Mouse (Mus musculus) right cerebral cortex, adult 18-20 months (tissue): ENCODE measurements at regions not wholly inside any gene's neighbourhood (a gene's known extent, or its start where the extent isn't known, plus 50 kb on each side); places are given as distances from the start of the nearest gene placed in this dataset.

ENCODE experiments used
- DNase-seq: peaks from one replicate; pipeline ENCODE4 v3.0.0; 2022; ENCODE audit warnings: mixed read lengths

DNA sequence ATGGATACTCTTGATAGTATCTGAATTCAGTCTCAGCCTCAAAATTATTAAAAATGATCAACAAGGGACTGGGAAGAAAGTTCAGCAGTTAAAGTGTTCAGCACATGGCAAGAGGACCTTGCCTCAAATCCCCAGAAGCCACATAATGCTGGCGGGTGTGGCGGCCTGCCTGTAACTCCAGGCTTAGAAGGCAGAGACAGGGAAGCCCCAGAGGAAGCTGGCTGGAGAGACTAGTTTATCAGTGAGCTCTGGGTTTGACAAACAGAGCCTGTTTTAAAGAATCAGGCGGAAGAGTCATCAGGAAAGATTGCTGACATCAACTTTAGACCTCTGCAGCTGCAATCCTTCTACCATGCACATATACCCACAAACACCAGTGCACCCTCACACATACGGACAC, 52.1 kb upstream of the Fyn start:
- no peak for DNase-seq

DNA sequence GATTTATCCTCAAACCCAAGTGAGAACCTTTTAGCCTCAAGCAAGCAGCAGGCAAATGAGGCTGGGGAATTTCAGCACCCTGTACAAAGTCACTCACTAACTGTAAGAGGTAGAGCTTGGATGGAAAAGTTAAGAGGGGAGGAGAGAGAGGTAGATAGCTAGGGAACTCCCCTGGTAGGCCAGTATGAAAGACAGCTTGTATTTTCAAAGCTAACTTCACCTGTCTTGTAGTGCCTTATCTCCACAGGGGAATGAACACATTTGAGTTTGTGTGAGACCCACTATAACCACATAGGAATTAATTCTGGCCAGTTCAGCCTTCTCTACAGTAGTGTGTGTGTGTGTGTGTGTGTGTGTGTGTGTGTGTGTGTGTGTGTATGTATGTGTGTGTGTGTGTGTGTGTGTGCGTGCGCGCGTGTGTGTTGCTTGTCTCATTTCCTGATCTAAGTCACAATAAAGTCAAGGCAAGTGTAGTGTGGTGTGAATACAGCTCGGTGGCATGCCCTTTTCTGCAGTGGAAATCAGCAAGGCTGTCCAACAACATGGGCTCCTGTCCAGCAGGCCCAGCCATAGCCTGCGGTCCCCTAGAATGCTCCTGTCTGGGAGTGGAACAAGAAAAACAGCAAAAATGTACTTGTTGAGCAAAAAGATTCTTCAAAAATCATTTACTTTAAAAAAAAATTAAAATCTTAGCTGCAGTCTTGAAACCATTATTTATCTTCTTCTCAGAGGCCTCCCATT, 53.1 kb upstream of the Fyn start:
- no peak for DNase-seq

DNA sequence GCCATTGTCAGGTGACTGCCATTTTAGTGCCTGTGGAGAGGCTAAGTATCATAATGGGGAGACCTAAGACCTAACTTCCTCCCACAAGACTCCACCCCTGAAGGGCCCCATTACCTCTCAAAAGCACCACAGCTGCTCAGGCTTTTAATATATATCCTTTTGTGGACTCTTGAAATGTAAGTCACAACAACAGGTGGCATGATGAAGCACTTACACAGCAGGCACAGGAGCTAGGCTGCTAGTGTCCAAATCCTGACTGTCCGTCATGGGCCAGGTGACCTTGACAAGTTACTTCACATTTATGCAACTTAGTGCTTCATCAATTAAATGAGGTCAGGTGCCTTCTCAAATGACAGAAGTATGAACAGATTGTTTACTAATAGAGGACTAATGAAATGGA, 57.2 kb upstream of the Fyn start:
- DNase-seq = no peak

- DNase-seq = no peak
These were observed 60.1 kb upstream of the Fyn start for GRCm38 (mm10) chr10:39308535-39308934.

DNA sequence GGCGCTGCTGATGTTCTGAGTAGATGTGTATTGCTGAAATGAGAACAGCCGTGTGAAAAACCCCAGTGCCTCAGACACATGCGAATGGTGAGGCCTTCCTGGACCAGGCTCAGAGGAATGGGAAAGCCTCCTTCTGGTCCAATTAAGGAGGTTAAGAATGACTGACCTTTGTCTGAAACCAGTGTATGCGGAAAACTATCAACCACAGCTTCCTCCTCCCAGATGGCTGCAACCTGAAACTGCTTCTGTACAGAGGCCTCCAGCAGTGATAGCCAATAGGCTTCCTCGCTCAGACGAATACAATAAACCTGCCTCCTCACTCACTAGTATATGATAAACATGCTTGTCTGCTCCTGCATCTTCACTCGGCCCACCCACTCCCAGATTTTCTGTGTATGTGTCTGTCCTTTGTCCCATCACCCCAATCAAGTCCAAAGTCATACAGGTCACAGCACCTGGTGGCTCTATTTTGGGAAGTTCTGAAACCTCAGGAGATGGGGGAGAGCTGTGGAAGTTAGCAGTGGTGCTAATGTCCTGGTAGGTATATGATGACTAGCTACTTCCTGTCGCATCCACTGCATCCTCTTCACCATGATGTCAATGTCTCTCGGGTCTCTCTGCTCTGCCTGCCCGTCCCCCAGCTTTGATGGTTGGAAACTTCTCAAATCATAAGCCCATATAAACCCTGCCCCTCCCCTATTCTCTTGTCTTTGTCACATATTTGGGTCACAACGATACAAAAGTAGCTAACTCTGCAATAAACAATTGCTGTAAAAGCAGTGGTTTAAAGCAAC, 75.8 kb upstream of the Fyn start:
- no peak for DNase-seq

- no peak for DNase-seq
These were observed 76.9 kb upstream of the Fyn start for GRCm38 (mm10) chr10:39291747-39292198.

GRCm38 (mm10) chr10:39291134-39291746, 77.4 kb upstream of the Fyn start:
- DNase-seq = peak; percentile 55

GRCm38 (mm10) chr10:39290245-39290644, 78.4 kb upstream of the Fyn start:
- no peak for DNase-seq

- DNase-seq = no peak
These were observed 88.2 kb upstream of the Fyn start for GRCm38 (mm10) chr10:39280366-39281000.

- DNase-seq = no peak
These were observed 94.5 kb upstream of the Fyn start for GRCm38 (mm10) chr10:39274202-39274601.

DNA sequence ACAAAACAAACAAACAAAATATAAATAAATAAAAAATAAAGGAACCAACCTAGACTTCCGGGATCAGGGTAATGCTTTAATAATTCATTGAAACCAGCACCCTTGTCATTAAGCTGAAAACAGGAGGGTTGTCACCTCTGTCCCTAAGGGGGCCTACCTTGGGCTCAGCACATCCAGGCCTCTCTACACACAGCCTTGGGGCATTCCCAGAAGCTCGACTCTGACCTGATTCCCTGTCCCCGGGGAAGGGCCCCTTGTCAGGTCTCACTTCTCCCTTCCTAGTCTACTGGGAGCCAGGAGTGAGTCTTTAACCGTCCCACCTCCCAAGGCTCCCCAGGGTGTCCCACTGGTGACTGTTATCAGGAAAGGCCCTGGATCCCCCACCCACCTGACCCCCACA, 95.2 kb upstream of the Fyn start:
- no peak for DNase-seq

DNA sequence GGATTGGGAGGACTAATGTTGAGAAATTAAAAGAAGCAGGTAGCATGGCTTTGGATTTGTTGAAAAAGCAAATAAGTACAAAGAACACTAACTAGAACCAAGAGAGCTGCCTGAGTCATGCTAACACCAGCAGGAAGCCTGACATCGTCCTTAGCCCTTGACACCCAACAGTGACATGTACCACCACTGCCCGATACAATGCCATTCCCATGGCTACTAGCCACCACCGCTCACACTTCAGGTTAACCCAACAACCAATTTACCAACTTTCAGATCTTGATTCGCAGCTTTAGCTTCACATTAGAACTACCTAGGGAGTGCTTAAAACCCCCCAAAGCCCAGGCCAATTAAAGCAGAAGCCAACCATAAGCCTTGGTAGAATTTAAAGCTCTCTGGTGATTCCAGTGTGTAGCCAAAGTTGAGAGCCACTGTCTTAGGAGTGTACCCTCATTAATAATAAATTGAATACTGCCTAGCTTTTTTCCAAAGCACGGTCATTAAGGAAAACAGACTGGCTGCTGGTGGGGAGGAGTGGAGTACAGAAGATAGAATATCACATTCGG, 96.2 kb upstream of the Fyn start:
- DNase-seq = no peak

- DNase-seq = no peak
These were observed 98.2 kb upstream of the Fyn start for GRCm38 (mm10) chr10:39270406-39270805.

DNA sequence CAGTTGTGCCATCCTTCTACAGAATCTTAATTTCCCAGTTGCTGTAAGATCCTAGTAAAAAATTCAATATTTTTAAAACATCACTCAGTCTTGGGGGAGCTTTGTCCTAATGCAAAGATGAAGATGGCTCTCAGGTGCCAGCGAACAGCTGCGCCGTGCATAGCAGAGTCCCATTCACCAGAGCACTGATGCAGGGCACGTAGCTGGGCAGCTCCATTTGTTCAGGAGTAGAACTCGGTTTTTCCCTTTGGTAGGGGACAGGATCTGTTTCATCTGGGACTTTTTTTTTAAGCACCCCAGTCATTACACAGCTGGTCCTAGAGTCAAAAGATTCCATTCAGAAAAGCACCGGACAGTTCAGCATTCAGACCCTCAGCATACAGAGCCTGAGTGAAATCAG, 101.4 kb upstream of the Fyn start:
- no peak for DNase-seq

DNA sequence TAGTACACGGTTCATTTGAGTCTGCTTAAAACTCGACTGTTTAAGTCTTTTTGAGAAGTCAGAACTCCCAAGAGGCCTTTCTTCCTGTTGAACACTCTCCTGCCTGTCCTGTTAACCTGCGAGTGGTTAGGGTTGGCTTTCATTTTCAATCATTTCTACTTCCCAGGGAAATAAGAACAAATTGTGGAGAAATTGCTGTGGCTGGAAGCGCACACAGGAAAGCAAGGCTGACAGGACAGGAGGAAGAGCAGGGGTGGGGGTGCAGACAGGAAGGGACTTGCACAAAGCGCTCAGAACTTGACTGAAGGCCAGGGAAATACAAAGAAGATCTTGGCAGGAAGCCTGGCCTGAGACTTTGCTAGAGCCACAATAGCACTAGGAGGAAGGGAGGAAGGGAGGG, 102.2 kb upstream of the Fyn start:
- DNase-seq = peak; percentile 68

- no peak for DNase-seq
These were observed 98.9 kb upstream of the Ccn6 start for GRCm38 (mm10) chr10:39262466-39262865.

GRCm38 (mm10) chr10:39261174-39262145, 97.9 kb upstream of the Ccn6 start:
- no peak for DNase-seq

DNA sequence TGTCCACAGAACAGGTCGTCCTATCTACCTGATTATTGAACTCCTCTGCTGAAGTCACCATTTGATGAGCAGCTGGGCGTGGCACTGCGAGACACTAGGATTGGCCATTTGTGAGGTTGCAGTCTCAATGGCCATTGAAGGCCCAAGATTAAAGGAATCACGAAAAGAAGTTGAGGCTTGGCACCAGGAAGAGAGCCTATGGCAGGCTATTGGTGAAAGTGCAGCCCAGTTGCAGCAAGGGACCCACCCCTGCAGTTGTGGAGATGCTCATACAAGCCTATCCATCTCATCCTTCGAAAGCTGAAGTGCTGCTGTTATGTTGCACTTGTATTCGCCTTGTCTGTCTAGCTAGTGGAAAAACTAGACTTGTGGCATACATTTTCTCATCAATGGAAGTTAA, 96.5 kb upstream of the Ccn6 start:
- no peak for DNase-seq

- no peak for DNase-seq
These were observed 94.0 kb upstream of the Ccn6 start for GRCm38 (mm10) chr10:39257371-39258154.

- DNase-seq = no peak
These were observed 91.0 kb upstream of the Ccn6 start for GRCm38 (mm10) chr10:39254561-39254960.

GRCm38 (mm10) chr10:39250039-39250438, 86.4 kb upstream of the Ccn6 start:
- no peak for DNase-seq
